Mouse (Mus musculus): Measurements from ENCODE around the gene Tmem72. TPM values are rescaled to one million over a fixed set of nuclear protein-coding genes. Genes with fewer than 3 reads are reported as not detected.

Tmem72 gene
- total and polyA plus RNA-seq, 3 experiments = 0.11 to 0.30 TPM; not detected in 1

- H3K4me3 ChIP-seq (ENCODE audit: low read depth, low read length) = no peak overlapping the region
- DNase-seq (ENCODE audit: low spot score) = no peak
- no peak for ATAC-seq (ENCODE audit: extremely low read depth, insufficient number of reproducible peaks, low FRiP score, poor library complexity, severe bottlenecking)
- H3K36me3 ChIP-seq (replicated peaks) = no peaks in the 10 kb centered on the region
- TF ChIP-seq GATA2 (IDR thresholded peaks at IDR 0.05; ENCODE audit: borderline replicate concordance, low read depth, low read length) (no peak), CTCF (IDR thresholded peaks at IDR 0.05; ENCODE audit: low read depth, low read length) (no peak), TAL1 (conservative IDR thresholded peaks at IDR 0.05; ENCODE audit: low read depth, low read length) (no peak), POLR2AphosphoS5 (IDR thresholded peaks at IDR 0.05; ENCODE audit: insufficient replicate concordance, low read depth, low read length) (no peak), GATA1 (IDR thresholded peaks at IDR 0.05; ENCODE audit: borderline replicate concordance, low read length) (no peak)
- no peaks in the 10 kb centered on the region for H3K4me1 ChIP-seq (ENCODE audit: insufficient read depth, low read depth, low read length)
- H3K9me3 ChIP-seq (replicated peaks) = peaks cover 71% of the 10 kb centered on the region
- no peaks in the 10 kb centered on the region for H3K27me3 ChIP-seq (ENCODE audit: insufficient read depth, low read length)
Measured at GRCm38 (mm10) chr6:116671031-116671430, 45.7 kb downstream of the Tmem72 start.

- no peaks in the 10 kb centered on the region for H3K36me3 ChIP-seq (replicated peaks)
- DNase-seq (ENCODE audit: low spot score) = no peak
- TF ChIP-seq GATA2 (IDR thresholded peaks at IDR 0.05; ENCODE audit: borderline replicate concordance, low read depth, low read length) (no peak), GATA1 (IDR thresholded peaks at IDR 0.05; ENCODE audit: borderline replicate concordance, low read length) (no peak), TAL1 (conservative IDR thresholded peaks at IDR 0.05; ENCODE audit: low read depth, low read length) (no peak), POLR2AphosphoS5 (IDR thresholded peaks at IDR 0.05; ENCODE audit: insufficient replicate concordance, low read depth, low read length) (no peak), CTCF (IDR thresholded peaks at IDR 0.05; ENCODE audit: low read depth, low read length) (no peak)
- peaks cover 72% of the 10 kb centered on the region for H3K9me3 ChIP-seq (replicated peaks)
- H3K27me3 ChIP-seq (ENCODE audit: insufficient read depth, low read length) = no peaks in the 10 kb centered on the region
- no peak for ATAC-seq (ENCODE audit: extremely low read depth, insufficient number of reproducible peaks, low FRiP score, poor library complexity, severe bottlenecking)
- no peak overlapping the region for H3K4me3 ChIP-seq (ENCODE audit: low read depth, low read length)
- no peaks in the 10 kb centered on the region for H3K4me1 ChIP-seq (ENCODE audit: insufficient read depth, low read depth, low read length)
Measured at GRCm38 (mm10) chr6:116670144-116670543, 46.6 kb downstream of the Tmem72 start.

- H3K4me1 ChIP-seq (ENCODE audit: insufficient read depth, low read depth, low read length) = no peaks in the 10 kb centered on the region
- H3K36me3 ChIP-seq (replicated peaks) = no peaks in the 10 kb centered on the region
- TF ChIP-seq TAL1 (conservative IDR thresholded peaks at IDR 0.05; ENCODE audit: low read depth, low read length) (no peak), CTCF (IDR thresholded peaks at IDR 0.05; ENCODE audit: low read depth, low read length) (no peak), GATA2 (IDR thresholded peaks at IDR 0.05; ENCODE audit: borderline replicate concordance, low read depth, low read length) (no peak), POLR2AphosphoS5 (IDR thresholded peaks at IDR 0.05; ENCODE audit: insufficient replicate concordance, low read depth, low read length) (no peak)
- H3K27me3 ChIP-seq (ENCODE audit: insufficient read depth, low read length) = no peaks in the 10 kb centered on the region
- H3K9me3 ChIP-seq (replicated peaks) = peaks cover 72% of the 10 kb centered on the region
- no peak overlapping the region for H3K4me3 ChIP-seq (ENCODE audit: low read depth, low read length)
- DNase-seq (ENCODE audit: low spot score) = no peak
- no peak for ATAC-seq (ENCODE audit: extremely low read depth, insufficient number of reproducible peaks, low FRiP score, poor library complexity, severe bottlenecking)
Measured at GRCm38 (mm10) chr6:116668682-116669470, 47.8 kb downstream of the Tmem72 start.

- TF ChIP-seq GATA1 (IDR thresholded peaks at IDR 0.05; ENCODE audit: borderline replicate concordance, low read length) (no peak), GATA2 (IDR thresholded peaks at IDR 0.05; ENCODE audit: borderline replicate concordance, low read depth, low read length) (no peak), CTCF (IDR thresholded peaks at IDR 0.05; ENCODE audit: low read depth, low read length) (no peak), POLR2AphosphoS5 (IDR thresholded peaks at IDR 0.05; ENCODE audit: insufficient replicate concordance, low read depth, low read length) (no peak), TAL1 (conservative IDR thresholded peaks at IDR 0.05; ENCODE audit: low read depth, low read length) (no peak)
- Histone ChIP-seq H3K4me3 (ENCODE audit: low read depth, low read length) (no peak overlapping the region), H3K36me3 (replicated peaks) (no peaks in the 10 kb centered on the region), H3K4me1 (ENCODE audit: insufficient read depth, low read depth, low read length) (no peaks in the 10 kb centered on the region), H3K27me3 (ENCODE audit: insufficient read depth, low read length) (no peaks in the 10 kb centered on the region), H3K9me3 (replicated peaks) (peaks cover 61% of the 10 kb centered on the region)
- ATAC-seq (ENCODE audit: extremely low read depth, insufficient number of reproducible peaks, low FRiP score, poor library complexity, severe bottlenecking) (no peak), DNase-seq (ENCODE audit: low spot score) (no peak)
Measured at GRCm38 (mm10) chr6:116667382-116667781, 49.3 kb downstream of the Tmem72 start.

- no peaks in the 10 kb centered on the region for H3K27me3 ChIP-seq (ENCODE audit: insufficient read depth, low read length)
- peaks cover 56% of the 10 kb centered on the region for H3K9me3 ChIP-seq (replicated peaks)
- H3K36me3 ChIP-seq (replicated peaks) = no peaks in the 10 kb centered on the region
- no peak for TF ChIP-seq GATA2 (IDR thresholded peaks at IDR 0.05; ENCODE audit: borderline replicate concordance, low read depth, low read length)
- TF ChIP-seq POLR2AphosphoS5 (IDR thresholded peaks at IDR 0.05; ENCODE audit: insufficient replicate concordance, low read depth, low read length) = no peak
- no peak for TF ChIP-seq GATA1 (IDR thresholded peaks at IDR 0.05; ENCODE audit: borderline replicate concordance, low read length)
- no peak for TF ChIP-seq TAL1 (conservative IDR thresholded peaks at IDR 0.05; ENCODE audit: low read depth, low read length)
- no peak for TF ChIP-seq CTCF (IDR thresholded peaks at IDR 0.05; ENCODE audit: low read depth, low read length)
- no peaks in the 10 kb centered on the region for H3K4me1 ChIP-seq (ENCODE audit: insufficient read depth, low read depth, low read length)
- DNase-seq (ENCODE audit: low spot score) = no peak
- ATAC-seq (ENCODE audit: extremely low read depth, insufficient number of reproducible peaks, low FRiP score, poor library complexity, severe bottlenecking) = no peak
- H3K4me3 ChIP-seq (ENCODE audit: low read depth, low read length) = no peak overlapping the region
Measured at GRCm38 (mm10) chr6:116666892-116667291, 49.8 kb downstream of the Tmem72 start.

- Histone ChIP-seq H3K36me3 (replicated peaks) (no peaks in the 10 kb centered on the region), H3K4me3 (ENCODE audit: low read depth, low read length) (no peak overlapping the region), H3K4me1 (ENCODE audit: insufficient read depth, low read depth, low read length) (no peaks in the 10 kb centered on the region), H3K27me3 (ENCODE audit: insufficient read depth, low read length) (no peaks in the 10 kb centered on the region), H3K9me3 (replicated peaks) (peaks cover 51% of the 10 kb centered on the region)
- TF ChIP-seq CTCF (IDR thresholded peaks at IDR 0.05; ENCODE audit: low read depth, low read length) (no peak), TAL1 (conservative IDR thresholded peaks at IDR 0.05; ENCODE audit: low read depth, low read length) (no peak), GATA2 (IDR thresholded peaks at IDR 0.05; ENCODE audit: borderline replicate concordance, low read depth, low read length) (no peak), GATA1 (IDR thresholded peaks at IDR 0.05; ENCODE audit: borderline replicate concordance, low read length) (no peak), POLR2AphosphoS5 (IDR thresholded peaks at IDR 0.05; ENCODE audit: insufficient replicate concordance, low read depth, low read length) (no peak)
- ATAC-seq (ENCODE audit: extremely low read depth, insufficient number of reproducible peaks, low FRiP score, poor library complexity, severe bottlenecking) = no peak
- no peak for DNase-seq (ENCODE audit: low spot score)
Measured at GRCm38 (mm10) chr6:116666085-116666750, 50.5 kb downstream of the Tmem72 start.

Data from G1E (cell line).